Mouse (Mus musculus) liver, postnatal 0 days (tissue): ENCODE results near the gene Rnf103. TPM values are rescaled to one million over a fixed set of nuclear protein-coding genes. Genes with fewer than 3 reads are reported as not detected.

Experiments used
- ATAC-seq: fragments of 200-750 bp; cut with Nextera tagmentation; 2 replicates; pipeline ENCODE4 v1.8.0; 2017; ENCODE audit warnings: mild to moderate bottlenecking, moderate library complexity
- DNase-seq: peaks from one replicate; pipeline ENCODE4 v3.0.0-alpha.2; 2016
- H3K27ac ChIP-seq: fragments of 300-500 bp; sonication (generic); 2 replicates; pipeline ENCODE4 v1.5.1; 2014; ENCODE audit warnings: antibody characterized with exemption, moderate library complexity, mild to moderate bottlenecking, low read depth
- H3K27me3 ChIP-seq: fragments of 300-500 bp; sonication (generic); 2 replicates; pipeline ENCODE4 v1.6.1; 2014; ENCODE audit warnings: low read length, control low read depth, mixed read lengths; ENCODE audit not compliant: insufficient read depth
- H3K36me3 ChIP-seq: fragments of 300-500 bp; sonication (generic); replicated peaks from 2 replicates; pipeline ENCODE4 v1.6.1; 2014; ENCODE audit warnings: mild to moderate bottlenecking, control low read depth, low read length, moderate library complexity, mixed read lengths; ENCODE audit not compliant: insufficient read depth
- H3K4me1 ChIP-seq: fragments of 300-500 bp; sonication (generic); 2 replicates; pipeline ENCODE4 v1.6.1; 2014; ENCODE audit warnings: antibody characterized with exemption, mild to moderate bottlenecking, control low read depth; ENCODE audit not compliant: insufficient read depth
- H3K4me2 ChIP-seq: fragments of 300-500 bp; sonication (generic); 2 replicates; pipeline ENCODE4 v1.6.1; 2014; ENCODE audit warnings: low read depth, mild to moderate bottlenecking, low read length, moderate library complexity, mixed read lengths
- H3K4me3 ChIP-seq: fragments of 300-500 bp; sonication (generic); 2 replicates; pipeline ENCODE4 v1.5.1; 2014; ENCODE audit warnings: low read depth, low read length
- H3K9ac ChIP-seq: fragments of 300-500 bp; sonication (generic); replicated peaks from 2 replicates; pipeline ENCODE4 v1.6.1; 2014; ENCODE audit warnings: mild to moderate bottlenecking, moderate library complexity
- H3K9me3 ChIP-seq: fragments of 300-500 bp; sonication (generic); 2 replicates; pipeline ENCODE4 v1.6.1; 2016; ENCODE audit warnings: mild to moderate bottlenecking, control low read depth, low read length, mixed read lengths
- CTCF ChIP-seq: sonication (generic); IDR thresholded peaks from 2 replicates; pipeline ENCODE4 v1.5.1; 2016; ENCODE audit warnings: antibody characterized with exemption, low read depth
- EP300 ChIP-seq: IDR thresholded peaks from 2 replicates; pipeline ENCODE4 v1.6.1; 2016; ENCODE audit warnings: antibody characterized with exemption, low read depth, mild to moderate bottlenecking
- WGBS: fragments of 180-500 bp; shearing (Covaris S2); extraction: QIAGEN DNeasy Blood & Tissue Kit; methylation state at CpG from one replicate; pipeline ENCODE4 v1.1.7; 2014; ENCODE audit not compliant: insufficient replicate concordance; 5-methylcytosine and 5-hydroxymethylcytosine counted together
- polyA plus RNA-seq: library from polyadenylated mRNA; unstranded; fragments of >200 nt; fragmentation: Nextera tagmentation; extraction: Ambion mirVana; gene quantifications from 2 replicates; pipeline ENCODE4 v1.2.1, GENCODE M21; 2015

The Rnf103 gene
- polyA plus RNA-seq, 1 experiment from 2014 or later = 24.0 TPM

DNA sequence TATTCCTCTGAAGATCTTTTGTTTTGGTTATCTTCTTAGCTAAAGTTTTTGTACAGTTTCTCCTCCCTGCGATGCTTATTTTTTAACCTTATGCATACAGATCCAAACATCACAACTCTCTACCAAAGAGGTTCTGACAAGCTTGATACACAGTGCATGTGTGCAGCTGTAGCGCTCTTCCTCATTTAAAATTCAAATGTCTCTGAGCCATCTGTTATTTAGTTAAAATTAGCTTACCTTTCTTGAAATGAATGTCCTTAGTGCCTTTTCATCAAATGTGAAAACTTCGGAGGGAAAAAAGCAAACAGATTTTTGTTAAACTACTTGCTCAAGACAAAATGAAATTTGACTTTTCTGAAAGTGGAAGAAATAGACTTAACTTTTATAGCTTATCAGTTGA lies 28.5 kb upstream of the Rnf103 start:
- no peak for ATAC-seq
- H3K36me3 ChIP-seq = no peaks in the 10 kb centered on the region
- no peak overlapping the region for H3K27ac ChIP-seq
- H3K9ac ChIP-seq = no peak overlapping the region
- H3K9me3 ChIP-seq = 0 out of 2 replicates have a peak, but pooled peaks cover 3% of the 10 kb centered on the region
- WGBS = 76% methylated on average over 3 of the region's 3 CpGs
- no peak for DNase-seq
- H3K4me1 ChIP-seq = no peaks in the 10 kb centered on the region
- H3K4me2 ChIP-seq = no peak overlapping the region
- TF ChIP-seq CTCF (no peak), EP300 (no peak)
- no peak overlapping the region for H3K4me3 ChIP-seq
- H3K27me3 ChIP-seq = no peaks in the 10 kb centered on the region

- Histone ChIP-seq H3K9me3 (0 out of 2 replicates have a peak, but pooled peaks cover 2% of the 10 kb centered on the region), H3K27ac (no peak overlapping the region), H3K4me3 (no peak overlapping the region), H3K4me2 (no peak overlapping the region), H3K27me3 (no peaks in the 10 kb centered on the region), H3K36me3 (no peaks in the 10 kb centered on the region), H3K4me1 (no peaks in the 10 kb centered on the region), H3K9ac (no peak overlapping the region)
- ATAC-seq (no peak), DNase-seq (no peak)
- 84% methylated on average over 4 of the region's 4 CpGs for WGBS
- TF ChIP-seq EP300 (no peak), CTCF (no peak)
Observed at GRCm38 (mm10) chr6:71467766-71468165, 25.9 kb upstream of the Rnf103 start.

GRCm38 (mm10) chr6:71469291-71469690 lies 24.4 kb upstream of the Rnf103 start:
- Histone ChIP-seq H3K9ac (no peak overlapping the region), H3K4me3 (no peak overlapping the region), H3K27ac (no peak overlapping the region), H3K4me2 (no peak overlapping the region), H3K36me3 (no peaks in the 10 kb centered on the region), H3K4me1 (no peaks in the 10 kb centered on the region), H3K9me3 (no peaks in the 10 kb centered on the region), H3K27me3 (no peaks in the 10 kb centered on the region)
- WGBS = 38% methylated on average over 3 of the region's 3 CpGs
- no peak for ATAC-seq
- DNase-seq = no peak
- TF ChIP-seq EP300 = no peak
- TF ChIP-seq CTCF = no peak

DNA sequence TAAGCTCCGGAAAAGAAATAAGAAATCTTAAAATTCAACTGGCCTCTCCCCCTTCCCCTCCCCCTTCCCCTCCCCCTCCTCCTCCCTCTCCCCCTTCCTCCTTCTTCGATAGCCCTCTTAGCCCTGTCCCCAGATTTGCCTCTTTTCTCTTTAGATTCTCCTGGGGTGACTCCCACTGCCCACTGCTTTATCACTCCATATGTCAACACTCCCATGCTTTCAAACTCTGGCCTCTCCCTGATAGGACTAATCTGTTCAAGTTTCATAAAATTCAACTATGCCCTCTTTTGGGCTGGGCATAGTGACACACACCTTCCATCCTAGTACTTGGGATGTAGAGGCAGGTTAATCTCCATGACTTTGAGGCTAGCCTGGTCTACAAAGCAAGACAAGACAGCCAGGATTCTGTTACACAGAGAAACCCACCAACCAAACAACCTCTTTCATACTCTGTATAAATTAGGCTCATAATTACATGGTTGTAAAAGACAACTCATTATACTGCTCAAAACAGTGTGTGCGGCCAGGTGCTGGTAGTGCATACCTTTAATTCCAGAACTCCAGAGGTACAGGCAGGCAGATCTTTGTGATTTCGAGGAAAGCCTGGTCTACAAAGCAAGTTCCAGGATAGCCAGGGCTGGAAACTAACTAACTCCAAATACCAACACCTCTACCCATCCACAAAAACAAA lies 21.7 kb upstream of the Rnf103 start:
- no peak for ATAC-seq
- H3K27me3 ChIP-seq = no peaks in the 10 kb centered on the region
- H3K4me2 ChIP-seq = no peak overlapping the region
- peaks cover 2% of the 10 kb centered on the region; the same call in 1 of the 2 replicates for H3K4me1 ChIP-seq
- TF ChIP-seq EP300 = no peak
- no peak for TF ChIP-seq CTCF
- 71% methylated on average over 4 of the region's 4 CpGs for WGBS
- no peak overlapping the region for H3K27ac ChIP-seq
- H3K9me3 ChIP-seq = no peaks in the 10 kb centered on the region
- no peak overlapping the region for H3K4me3 ChIP-seq
- no peaks in the 10 kb centered on the region for H3K36me3 ChIP-seq
- H3K9ac ChIP-seq = no peak overlapping the region
- DNase-seq = no peak

DNA sequence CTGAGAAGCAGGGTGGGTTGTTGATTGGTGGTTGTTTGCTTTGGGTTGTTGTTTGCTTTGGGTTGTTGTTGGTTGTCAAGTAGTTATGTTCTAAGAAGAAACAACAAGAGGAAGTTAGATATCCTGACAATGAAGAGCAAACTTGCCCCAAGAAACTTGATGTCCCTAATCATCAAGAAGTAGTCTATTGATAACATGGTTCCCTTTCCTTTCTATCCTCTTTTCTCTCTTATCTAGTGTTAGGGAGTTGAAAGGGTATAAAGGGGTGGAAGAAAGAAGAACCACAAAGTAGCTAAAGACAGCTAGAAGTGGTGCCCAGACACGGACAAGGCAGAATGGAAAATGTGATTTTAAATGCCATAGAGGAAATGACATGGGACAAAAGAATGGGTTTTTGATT lies 20.9 kb upstream of the Rnf103 start:
- TF ChIP-seq CTCF = no peak
- TF ChIP-seq EP300 = no peak
- H3K4me2 ChIP-seq = no peak overlapping the region

DNA sequence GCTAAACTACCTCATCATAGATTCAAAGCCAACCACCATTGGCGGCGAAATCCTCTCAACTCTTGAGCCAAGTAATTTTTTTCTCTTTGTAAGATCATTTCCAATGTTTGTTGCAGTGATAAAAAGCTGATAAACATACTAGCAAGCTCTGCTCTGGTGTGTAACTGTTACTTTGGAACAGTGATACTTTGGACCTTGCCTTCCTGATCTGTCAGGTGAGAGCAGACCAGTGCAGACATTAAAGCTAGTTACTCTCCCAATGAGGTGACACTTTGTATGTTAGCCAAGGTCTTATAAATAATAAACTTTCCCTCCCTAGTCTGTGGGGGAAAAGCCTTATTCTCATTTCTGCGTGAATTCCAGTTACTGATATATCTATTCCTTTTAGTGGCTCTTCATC lies 18.1 kb upstream of the Rnf103 start:
- H3K4me2 ChIP-seq = no peak overlapping the region
- DNase-seq (no peak), ATAC-seq (no peak)
- H3K27ac ChIP-seq = no peak overlapping the region
- H3K9ac ChIP-seq = no peak overlapping the region
- H3K36me3 ChIP-seq = no peaks in the 10 kb centered on the region
- 73% methylated on average over 3 of the region's 3 CpGs for WGBS
- TF ChIP-seq CTCF = no peak
- no peak for TF ChIP-seq EP300
- H3K4me1 ChIP-seq = peaks cover 2% of the 10 kb centered on the region; the same call in 1 of the 2 replicates
- no peaks in the 10 kb centered on the region for H3K27me3 ChIP-seq
- H3K9me3 ChIP-seq = no peaks in the 10 kb centered on the region
- H3K4me3 ChIP-seq = no peak overlapping the region

More for the DNA sequence above, 20.9 kb upstream of the Rnf103 start:
- peaks cover 2% of the 10 kb centered on the region; the same call in 1 of the 2 replicates for H3K4me1 ChIP-seq
- ATAC-seq (no peak), DNase-seq (no peak)
- H3K36me3 ChIP-seq = no peaks in the 10 kb centered on the region
- no peak overlapping the region for H3K27ac ChIP-seq
- WGBS = 26% methylated on average over 1 of the region's 1 CpGs
- H3K27me3 ChIP-seq = no peaks in the 10 kb centered on the region
- H3K9me3 ChIP-seq = no peaks in the 10 kb centered on the region
- H3K4me3 ChIP-seq = no peak overlapping the region
- H3K9ac ChIP-seq = no peak overlapping the region
